Mouse (Mus musculus) lung, adult 2 months (tissue): ENCODE results near the gene Mlycd.

Source experiments
- CTCF ChIP-seq: fragments of 200-500 bp; IDR thresholded peaks from 2 replicates; pipeline ENCODE4 v1.5.1; 2011; ENCODE audit warnings: mild to moderate bottlenecking, low read length, control low read depth; ENCODE audit not compliant: insufficient read depth
- POLR2A ChIP-seq: fragments of 200-500 bp; IDR thresholded peaks from 2 replicates; pipeline ENCODE4 v1.6.1; 2011; ENCODE audit warnings: low read depth, mild to moderate bottlenecking, control low read depth, low read length, borderline replicate concordance; ENCODE audit errors: extremely low read depth

GRCm38 (mm10) chr8:119435527-119435926, 40.8 kb downstream of the Mlycd start:
- TF ChIP-seq POLR2A (no peak), CTCF (no peak)
